Mouse (Mus musculus): Measurements from ENCODE around the gene Rxra.

DNA sequence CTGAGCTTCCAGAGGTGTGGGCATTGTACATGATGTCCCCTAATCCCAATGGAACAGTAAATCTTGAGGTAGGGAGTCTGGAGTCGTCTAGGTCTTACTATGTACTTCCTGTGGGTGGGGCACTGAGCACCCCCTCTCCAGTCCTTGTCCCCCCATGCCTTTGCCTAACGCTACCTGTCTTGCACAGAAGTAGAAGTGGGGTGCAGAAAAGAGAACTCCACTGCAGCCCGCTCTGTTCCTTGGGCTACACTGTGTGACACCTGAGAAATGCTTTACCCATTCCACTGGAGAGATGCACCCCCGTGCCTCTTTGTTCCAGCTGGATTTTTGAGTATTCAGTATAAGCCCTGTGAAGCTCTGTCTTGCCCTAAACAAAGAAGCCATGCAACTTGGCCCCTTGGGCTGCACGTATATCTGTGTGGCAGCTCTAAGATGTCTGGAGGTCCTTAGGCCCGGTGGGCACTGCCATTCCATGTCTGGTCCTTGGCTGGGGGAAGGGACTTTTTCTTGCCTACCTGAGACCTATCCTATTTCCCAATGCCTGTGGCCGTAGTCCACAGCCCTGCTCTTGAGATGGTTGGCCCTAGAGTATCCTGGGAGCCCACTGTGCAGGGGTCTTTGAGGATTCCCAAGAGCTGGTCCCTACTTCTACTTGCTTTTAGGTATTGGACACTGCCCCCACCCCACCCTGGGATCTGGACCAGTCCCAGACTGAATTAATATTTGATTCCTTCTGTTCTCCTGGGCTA lies 67.8 kb downstream of the Rxra start:
- no peak for TF ChIP-seq POLR2A (IDR thresholded peaks at IDR 0.05; ENCODE audit: low read depth, low read length)
- TF ChIP-seq CTCF (conservative IDR thresholded peaks at IDR 0.05; ENCODE audit: insufficient read depth, insufficient read length, low read depth, low read length), result no peak

Measured in kidney, adult 2 months (tissue).